Mouse (Mus musculus) v-Abl transformed pro-B cells (cell line): ENCODE data around the gene Dpyd.

Experiments used
- in situ Hi-C, 2 experiments: fragments of 400-800 bp; cut with MboI; formaldehyde crosslinking; loops; one replicate each; pipeline ENCODE4 v1.15.1; 2025; ENCODE audit not compliant: unreplicated experiment in 2 of 2

Gene Dpyd

DNA sequence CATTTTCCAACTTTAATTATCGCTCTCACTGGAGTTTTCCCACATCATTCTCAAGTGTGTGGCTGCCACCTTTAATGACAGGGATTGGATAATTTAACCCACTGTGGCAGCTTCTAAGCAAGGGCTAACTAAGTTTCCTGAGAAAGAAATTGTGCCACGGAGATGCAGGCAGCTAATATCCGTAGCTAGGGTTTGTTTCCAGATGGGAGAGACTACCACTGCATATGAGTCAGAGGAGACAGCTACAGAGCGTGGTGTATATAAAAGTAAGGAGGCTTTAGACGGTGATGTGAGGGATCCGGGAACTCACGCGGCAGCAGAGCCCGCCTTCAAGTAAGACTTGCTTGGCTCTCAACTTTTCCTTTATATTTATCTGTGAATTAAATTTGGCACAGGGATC, 505.3 kb downstream of the Dpyd start:
- in situ Hi-C loops: no loop called here

DNA sequence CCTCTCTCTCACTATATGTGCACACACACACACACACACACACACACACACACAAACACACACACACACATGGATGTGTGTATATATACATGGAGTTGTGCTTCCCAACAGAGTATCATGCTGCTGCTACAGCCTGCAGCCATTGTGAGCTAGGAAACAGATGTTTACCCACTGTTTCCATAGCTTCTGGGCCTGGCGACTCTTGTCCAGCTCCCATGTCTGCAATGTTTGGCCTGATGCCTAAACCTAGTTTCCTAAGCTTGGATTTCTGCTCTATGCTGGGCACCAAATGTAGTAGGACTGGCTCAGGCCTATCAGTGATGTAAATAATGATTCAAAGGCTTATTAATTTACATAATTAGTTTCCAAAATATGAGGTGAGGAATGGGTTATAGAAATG, 524.7 kb downstream of the Dpyd start:
- in situ Hi-C loops: no loop called here

DNA sequence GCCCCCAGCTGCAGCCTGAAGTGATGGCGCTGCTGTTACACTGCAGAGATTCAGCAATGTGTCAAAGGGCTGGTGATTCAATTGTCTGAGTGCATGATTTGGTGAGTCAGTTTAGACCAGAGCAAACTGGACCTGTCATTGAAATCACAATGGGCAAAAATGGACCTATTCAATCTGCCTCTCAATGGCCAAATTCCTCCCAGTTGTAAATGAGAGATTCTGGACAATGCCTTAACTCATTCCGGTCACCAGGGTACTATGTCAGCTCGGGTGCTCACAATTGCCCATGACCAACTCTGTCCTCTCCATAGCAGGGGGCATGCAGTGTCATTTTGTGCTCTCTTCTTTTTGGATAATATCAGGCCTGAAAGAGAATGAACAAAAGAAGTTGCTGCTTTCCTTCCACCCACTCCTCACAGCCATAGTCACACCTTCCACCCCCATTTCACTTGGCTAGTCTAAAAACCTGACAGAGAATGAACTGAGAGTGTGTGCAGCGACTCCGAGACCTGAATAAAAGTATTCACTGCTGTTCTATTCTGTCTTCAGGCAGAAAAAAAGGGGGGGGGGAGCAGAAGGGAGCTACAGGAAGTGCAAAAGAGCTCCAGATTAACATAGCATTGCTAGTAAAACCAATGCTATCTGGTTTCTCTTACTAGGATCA, 533.4 kb downstream of the Dpyd start:
- in situ Hi-C loops: no loop called here

DNA sequence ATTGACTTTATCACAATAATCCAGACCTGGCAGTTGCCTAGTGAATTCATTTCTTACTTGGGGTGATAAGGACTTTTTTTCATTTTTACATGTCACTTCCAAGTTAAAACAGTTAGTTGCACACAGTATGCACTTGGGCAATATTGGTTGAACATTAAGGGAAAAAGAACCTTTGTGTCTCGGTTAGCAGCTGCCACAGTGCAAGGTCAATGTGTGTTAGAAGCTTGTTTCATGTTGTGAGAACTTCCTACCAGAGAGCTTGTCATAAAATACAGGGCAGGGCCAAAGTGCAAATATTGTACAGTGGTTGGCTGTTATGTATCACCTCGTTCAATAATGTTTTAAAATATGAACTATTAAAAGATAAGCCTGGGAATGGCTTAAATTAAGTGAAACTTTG, 564.1 kb downstream of the Dpyd start:
- in situ Hi-C loops: no loop called here

DNA sequence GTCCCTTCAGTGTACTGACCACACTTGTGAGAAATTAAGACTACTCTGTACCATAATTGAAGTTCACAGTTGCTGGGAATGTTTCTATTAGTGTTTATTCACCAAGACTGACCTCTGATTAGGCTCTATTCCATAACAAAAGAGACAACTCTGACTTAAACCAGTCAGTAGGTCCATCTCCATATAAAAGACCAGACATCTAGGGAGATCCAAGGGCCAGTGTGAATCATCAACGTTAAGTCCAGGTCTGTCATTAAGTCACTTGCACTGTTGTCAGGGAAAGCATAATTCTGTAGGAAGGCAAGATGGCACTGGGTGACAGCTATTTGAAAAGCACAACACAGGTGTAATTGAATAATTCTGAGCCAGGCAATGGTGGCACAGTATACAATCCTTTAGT, 566.1 kb downstream of the Dpyd start:
- in situ Hi-C loops: no loop called here

DNA sequence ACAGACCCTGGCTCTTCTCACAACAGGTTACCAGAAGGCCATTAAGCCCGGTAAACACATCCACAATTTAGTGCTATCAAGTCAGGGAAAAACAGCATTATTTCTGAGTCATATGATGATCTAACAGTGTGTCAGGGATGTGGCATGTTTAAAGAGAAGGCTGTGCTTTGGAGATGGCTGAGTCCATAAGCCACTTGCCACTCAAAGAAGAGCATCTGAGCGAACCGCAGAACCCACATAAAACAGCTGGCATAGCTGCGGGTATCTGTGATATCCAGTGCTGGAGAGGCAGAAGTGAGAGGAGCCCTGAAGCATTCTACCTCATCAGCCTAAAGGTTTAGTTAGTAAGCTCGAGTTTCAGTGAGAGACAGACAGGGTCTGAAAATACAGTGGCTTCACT, 581.1 kb downstream of the Dpyd start:
- in situ Hi-C loops: no loop called here

DNA sequence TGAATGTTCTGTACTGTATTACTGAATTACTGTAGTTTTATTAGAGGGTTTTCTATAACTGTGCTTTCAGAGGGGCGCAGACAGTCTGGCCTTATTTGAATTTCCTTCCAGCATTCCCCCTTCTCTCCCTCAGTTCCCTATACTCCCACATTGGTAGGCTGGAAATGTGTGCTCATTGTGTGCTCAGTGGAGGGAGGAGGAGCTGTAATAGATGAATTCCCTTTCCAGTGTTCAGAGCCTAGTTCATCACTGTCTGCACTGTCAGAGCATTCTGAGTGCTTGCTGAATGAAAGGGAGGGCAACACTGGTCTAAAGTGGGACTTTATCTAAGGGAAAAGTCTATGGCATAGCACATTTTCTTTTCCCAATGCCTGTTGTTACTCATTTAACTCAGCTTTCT, 582.9 kb downstream of the Dpyd start:
- in situ Hi-C loops: no loop called here

DNA sequence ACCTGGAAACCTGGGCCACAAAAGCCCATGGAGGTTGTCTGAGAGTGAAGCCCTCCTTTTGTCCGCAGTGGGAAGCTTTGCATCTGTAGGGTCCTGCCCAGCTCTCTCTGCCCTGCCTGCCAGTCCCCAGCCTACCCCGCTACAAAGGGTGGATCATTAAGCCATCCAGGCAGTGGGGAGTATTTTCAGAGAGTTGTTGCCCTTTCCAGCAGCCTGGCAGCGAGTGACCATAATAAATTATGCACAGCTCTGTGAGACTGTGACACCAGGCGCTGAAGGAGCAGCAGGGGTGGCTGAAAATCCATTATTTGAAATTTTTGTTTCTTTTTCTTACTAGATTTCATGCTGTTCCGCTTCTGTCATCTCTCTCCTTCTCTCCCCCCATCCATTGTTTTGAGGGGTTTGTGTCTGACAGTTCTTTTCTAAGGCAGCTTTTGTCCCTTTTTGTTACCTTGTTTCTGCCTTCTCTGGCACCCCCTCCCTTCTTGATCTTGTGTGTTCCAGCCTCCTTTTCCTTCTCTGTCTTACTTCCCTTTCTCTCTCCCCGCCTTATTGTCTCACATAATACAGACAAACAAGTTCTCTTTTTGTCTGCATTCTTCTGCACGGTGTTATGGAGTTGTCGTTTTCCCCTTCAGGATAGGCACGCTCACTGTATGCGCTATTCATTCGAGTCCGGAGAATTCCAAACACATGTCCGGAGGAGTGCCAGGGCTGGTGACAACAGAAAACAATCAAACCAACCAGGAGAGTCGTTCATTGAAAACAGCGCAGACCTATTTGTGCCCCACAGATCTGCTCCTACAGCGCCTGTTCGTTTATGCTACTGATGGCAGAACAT, 592.9 kb downstream of the Dpyd start:
- in situ Hi-C loops: no loop called here

DNA sequence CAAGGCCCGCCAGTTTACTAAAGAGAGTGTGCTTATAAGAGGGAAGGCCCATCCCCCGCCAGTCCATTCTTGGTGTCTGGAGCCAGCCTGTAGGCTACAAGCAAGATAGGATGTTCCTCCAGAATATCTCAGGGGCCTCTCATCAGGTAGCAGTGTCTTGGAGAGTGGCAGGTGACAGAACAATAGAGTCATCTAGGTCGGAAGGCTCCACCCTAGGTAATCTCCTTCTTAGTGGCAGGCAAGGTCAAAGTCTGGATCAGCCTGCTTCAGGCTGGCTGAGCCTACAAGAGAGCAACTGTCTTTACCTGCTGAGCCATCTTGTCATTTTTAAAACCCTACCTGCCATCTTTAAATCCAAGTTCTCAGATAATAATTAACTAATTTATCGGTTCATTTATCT, 596.7 kb downstream of the Dpyd start:
- in situ Hi-C loops: no loop called here

DNA sequence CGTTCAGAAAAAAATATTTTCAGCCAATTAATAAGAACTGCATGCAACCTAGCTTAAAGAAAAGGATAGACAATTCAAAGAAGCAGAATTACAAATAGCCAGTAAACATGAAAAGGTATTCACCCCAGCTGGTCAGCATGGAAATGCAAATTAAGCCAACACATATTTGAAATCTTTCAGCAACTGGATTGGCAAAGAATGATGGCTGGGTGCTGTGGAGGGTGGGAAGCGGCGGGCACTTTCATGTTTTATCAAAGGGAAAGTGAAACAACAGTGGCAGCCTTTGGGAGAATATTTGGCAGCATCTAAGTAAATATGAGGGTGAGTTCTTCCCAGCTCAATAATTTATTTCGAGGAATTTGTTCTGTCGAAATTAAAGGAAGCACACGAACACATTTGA, 603.8 kb downstream of the Dpyd start:
- in situ Hi-C loops: no loop called here

DNA sequence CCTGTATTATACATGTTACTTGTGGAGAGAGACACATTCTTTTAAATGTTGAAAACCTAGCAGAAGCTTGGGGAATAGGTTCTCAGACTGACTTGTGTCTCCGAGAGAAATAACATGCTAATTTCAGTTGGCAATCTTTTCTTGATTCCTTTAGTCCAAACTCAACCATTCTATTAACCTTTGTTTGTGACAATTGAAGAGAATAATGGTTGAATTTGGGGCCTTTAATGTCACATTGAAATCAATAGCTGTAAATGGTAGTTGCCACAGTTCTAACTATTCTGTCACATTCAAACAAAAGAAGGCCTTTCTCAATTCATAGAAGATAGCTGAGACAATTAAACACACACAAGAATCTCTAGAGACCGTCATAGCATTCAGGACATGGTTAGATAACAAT, 606.2 kb downstream of the Dpyd start:
- in situ Hi-C loops: no loop called here

DNA sequence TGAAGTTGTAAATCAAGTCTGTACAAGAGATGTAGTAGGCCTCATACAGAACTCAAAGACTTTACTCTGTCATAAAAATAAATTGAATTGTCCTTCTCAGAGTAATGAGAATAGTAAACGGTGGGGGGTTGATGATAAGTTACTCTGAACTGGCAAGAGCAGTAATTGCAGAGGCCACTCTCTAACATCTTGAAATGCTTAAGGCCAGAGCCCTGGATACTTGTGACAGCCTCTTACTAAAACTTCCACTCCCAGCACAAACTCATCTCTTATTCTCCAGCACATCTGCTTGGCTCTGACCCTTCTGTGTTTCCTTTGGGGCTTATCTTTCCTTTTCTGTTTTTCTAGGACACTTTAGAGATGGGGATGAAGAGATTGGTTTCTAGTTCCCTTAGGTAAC, 606.7 kb downstream of the Dpyd start:
- in situ Hi-C loops: no loop called here

DNA sequence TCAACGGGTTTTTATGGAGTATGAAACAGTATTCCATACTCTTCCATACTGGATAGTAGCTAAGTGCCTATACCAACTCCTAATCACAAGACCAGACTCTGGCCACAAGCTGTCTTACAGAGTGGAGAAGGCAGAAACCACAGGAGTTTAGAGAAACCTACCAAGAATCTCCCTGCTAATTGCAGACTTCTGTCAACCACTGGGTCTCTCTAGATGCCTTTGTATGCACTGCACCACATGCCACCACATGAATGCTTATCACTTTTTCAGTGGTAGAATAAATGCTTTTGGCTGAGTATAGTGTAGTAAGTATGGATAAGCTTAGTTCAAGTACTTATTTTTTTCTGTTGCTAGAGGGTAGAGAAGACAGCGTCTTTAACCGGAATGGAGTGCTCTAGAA, 621.3 kb downstream of the Dpyd start:
- in situ Hi-C loops: no loop called here

DNA sequence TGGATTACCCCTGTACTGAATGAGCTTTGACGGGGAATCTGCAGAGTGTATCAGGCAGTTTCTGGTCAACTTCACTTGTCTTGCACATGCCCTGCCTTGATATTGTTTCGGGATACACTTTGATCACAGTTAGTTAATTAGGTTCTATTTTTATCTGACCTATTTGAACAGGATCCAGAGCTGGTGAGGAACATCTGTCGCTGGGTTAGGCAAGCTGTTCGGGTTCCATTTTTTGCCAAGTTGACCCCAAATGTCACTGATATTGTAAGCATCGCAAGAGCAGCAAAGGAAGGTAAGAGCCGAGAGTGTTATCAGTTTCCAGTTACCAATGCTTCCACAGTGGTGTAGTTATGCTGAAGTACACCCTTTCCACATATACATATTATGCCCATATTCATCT, 632.1 kb downstream of the Dpyd start:
- in situ Hi-C loops: no loop called here

DNA sequence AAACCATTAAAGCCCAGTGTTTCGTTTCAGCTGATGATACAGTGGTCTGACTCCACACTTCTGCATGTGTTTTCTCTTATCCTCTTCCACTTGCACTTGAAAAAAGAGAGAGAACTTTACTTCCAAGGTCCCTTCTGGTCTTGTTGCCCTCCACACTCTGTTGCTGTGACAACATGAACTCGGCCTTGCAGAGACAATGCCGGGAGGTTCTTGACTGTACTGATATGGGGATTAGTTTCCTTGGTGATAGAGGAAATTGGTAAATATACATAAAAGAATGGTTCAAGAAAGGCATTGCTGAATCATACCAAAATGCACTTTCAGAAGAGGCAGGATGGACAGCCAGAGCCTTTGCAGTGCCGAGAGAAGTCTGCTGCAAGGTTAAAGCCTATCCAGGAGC, 633.7 kb downstream of the Dpyd start:
- in situ Hi-C loops: no loop called here

DNA sequence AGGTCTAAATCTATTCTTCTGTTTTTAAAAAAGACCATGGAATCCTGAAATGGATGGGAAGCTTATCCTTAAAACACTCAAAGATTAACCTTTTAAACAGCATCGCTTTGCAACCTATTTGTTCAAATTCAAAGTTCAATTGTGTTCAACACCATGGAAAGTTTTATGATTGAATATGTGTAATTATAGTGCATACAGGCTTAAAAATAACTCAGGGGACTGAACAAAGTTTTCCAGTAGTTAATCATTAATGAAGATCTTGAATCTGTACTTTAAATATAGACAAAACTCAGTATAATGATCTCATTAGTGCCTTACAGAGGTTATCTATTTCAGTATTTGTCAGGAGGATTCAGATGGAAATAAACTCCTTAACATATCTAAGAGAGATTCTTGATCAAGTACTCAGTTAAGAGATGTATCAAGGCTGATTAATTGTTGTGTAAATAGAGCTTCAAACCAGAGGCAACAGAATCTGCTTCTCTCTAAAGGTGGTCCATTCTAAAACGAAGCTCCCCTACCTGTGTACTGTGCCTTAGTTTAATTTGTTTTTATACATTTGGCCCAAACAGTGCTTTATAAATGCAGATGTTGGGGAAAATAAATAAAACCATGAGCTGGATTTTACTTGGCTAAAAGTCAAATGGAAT, 659.0 kb downstream of the Dpyd start:
- in situ Hi-C loops: no loop called here

DNA sequence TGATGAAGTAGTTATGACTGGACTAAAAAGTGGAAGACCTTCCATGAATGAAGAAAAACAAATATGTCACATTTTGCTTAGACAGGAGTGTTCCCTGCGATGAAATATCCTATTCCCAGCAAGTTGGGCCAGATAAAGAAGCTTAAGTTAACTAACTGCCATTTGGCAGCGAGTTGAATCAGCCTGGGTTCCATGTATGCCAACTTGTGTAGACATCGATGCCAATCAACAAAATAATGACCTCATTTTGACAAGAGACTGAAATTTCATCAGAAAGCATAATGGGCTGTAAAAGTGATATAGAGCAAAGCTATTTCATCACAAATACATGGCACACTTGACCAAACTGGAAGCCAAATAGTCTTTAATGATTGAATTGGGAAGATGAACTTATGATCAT, 681.3 kb downstream of the Dpyd start:
- in situ Hi-C loops: no loop called here

DNA sequence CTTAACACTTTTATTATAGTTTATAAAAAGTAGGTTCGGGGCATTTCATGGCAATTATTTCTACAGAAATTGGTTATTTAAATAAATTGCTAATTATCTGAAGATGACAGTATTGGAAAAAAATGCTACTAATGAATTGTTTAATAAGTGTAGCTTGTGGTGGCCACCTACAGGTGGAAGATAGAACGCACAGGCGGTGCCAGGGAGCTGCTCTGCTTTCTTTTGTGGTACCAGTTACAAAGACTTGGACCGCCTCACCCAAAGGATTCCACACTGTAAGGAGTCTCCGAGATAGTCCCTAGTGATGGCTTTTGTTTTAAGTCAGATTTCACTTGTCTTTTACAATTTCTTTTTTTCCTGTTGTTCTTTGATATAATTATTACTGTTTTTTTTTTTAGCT, 694.6 kb downstream of the Dpyd start:
- in situ Hi-C loops: no loop called here

DNA sequence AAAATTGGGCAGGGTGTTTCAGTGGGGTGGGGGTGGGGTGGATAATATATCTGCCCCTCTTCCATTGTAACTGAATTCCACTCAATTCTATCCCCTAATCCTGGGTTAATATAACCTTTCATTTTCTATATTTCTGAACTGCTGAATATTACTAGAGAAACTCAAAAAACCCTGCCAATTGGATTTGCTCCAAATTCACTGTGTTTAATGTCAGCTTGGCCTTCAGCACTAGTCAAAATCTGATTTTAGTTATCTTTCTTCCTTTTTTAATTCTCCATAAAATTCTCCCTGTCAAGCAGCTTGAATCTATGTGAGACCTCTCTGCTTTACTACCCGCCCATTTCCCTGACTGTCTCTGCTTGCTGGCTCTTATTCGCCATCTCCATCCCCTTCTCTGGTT, 713.3 kb downstream of the Dpyd start:
- in situ Hi-C loops: no loop called here

DNA sequence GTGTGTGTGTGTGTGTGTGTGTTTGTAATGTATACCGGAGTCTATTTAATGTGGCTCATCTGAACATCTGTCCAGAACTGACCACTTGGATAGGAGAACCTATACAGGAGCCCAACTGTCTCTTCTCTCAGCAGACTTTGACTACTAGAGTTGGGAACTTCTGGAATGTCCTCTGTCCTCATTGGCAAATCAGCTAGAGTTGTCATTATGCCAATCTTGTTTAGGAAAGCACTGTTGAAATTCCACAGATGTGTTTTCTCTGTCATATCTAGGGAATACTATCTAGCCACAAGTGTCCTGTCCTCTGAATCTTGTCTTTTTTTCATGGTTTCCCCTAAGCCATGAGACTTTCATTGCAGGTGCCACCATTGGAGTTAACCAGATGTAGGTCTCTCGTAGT, 718.7 kb downstream of the Dpyd start:
- in situ Hi-C loops: no loop called here

DNA sequence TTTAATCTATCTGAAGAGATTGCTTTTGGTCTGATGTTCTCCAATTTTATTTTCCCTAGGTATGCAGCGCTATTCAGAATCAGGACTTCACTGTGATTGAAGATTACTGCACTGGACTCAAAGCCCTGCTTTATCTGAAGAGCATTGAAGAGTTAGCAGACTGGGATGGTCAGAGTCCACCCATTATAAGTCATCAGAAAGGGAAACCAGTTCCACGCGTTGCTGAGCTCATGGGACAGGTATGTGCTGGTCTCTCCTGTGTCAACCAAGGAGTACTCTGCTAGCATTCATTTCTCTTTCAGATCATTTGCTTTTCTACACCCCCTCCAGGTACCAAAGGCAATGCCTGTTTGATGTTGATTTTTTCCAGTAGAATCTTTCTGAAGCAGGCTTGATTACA, 752.8 kb downstream of the Dpyd start:
- in situ Hi-C loops: no loop called here

DNA sequence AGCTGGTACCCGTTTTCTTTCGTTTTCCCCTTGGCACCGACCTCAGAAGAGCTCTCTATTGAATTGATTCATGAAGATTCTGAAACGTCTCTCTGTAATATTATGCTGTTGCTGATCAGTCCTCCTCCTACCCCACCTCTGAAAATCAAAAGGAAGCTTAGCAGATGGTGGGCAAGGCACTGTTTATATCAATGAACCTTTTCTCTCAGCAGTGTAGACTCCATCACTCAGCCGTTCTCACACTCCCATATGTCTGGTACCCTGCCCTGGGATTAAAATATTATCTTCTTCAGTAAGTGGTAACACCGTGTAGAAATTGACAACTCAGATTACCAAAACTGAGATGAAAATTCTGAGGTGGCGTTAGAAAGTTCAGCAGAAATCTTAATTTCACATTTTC, 767.1 kb downstream of the Dpyd start:
- in situ Hi-C loops: no loop called here
